Mouse (Mus musculus) liver, embryonic 11.5 days (tissue): Measurements from ENCODE around the gene Cited4. TPM values are rescaled to one million over a fixed set of nuclear protein-coding genes. Genes with fewer than 3 reads are reported as not detected.
A peak's percentile ranks its signal among the peaks of the same experiment; 100 is the strongest.

ENCODE experiments used
- ATAC-seq: fragments of 200-750 bp; cut with Nextera tagmentation; replicated peaks from 2 replicates; pipeline ENCODE4 v1.8.0; 2017; ENCODE audit warnings: moderate number of reproducible peaks, mild to moderate bottlenecking, moderate TSS enrichment, moderate library complexity; ENCODE audit not compliant: low FRiP score
- DNase-seq: peaks from one replicate; pipeline ENCODE4 v3.0.0-alpha.2; 2017; ENCODE audit warnings: low spot score
- H3K27ac ChIP-seq: fragments of 300-500 bp; sonication (generic); 2 replicates; pipeline ENCODE4 v1.5.1; 2014; ENCODE audit warnings: mild to moderate bottlenecking, low read depth, low read length, control low read depth
- H3K27me3 ChIP-seq: fragments of 300-500 bp; sonication (generic); replicated peaks from 2 replicates; pipeline ENCODE4 v1.6.1; 2014; ENCODE audit warnings: low read length, mixed read lengths; ENCODE audit not compliant: control insufficient read depth, insufficient read depth
- H3K36me3 ChIP-seq: fragments of 300-500 bp; sonication (generic); 2 replicates; pipeline ENCODE4 v1.6.1; 2014; ENCODE audit warnings: mild to moderate bottlenecking, low read length, moderate library complexity, mixed read lengths; ENCODE audit not compliant: control insufficient read depth, insufficient read depth
- H3K4me1 ChIP-seq: fragments of 300-500 bp; sonication (generic); replicated peaks from 2 replicates; pipeline ENCODE4 v1.6.1; 2014; ENCODE audit warnings: low read length, mixed read lengths; ENCODE audit not compliant: control insufficient read depth, insufficient read depth
- H3K4me2 ChIP-seq: fragments of 300-500 bp; sonication (generic); 2 replicates; pipeline ENCODE4 v1.6.1; 2014; ENCODE audit warnings: mild to moderate bottlenecking, control low read depth, moderate library complexity
- H3K4me3 ChIP-seq: fragments of 300-500 bp; sonication (generic); 2 replicates; pipeline ENCODE4 v1.5.1; 2014; ENCODE audit warnings: low read depth, low read length, control low read depth
- H3K9ac ChIP-seq: fragments of 300-500 bp; sonication (generic); 2 replicates; pipeline ENCODE4 v1.6.1; 2014; ENCODE audit warnings: low read depth, low read length, control low read depth
- H3K9me3 ChIP-seq: fragments of 300-500 bp; sonication (generic); 2 replicates; pipeline ENCODE4 v1.6.1; 2016; ENCODE audit warnings: low read length, inconsistent platforms, mixed read lengths; ENCODE audit not compliant: control insufficient read depth
- WGBS: fragments of 180-500 bp; shearing (Covaris S2); extraction: QIAGEN DNeasy Blood & Tissue Kit; methylation state at CpG from one replicate; pipeline ENCODE4 v1.1.7; 2014; 5-methylcytosine and 5-hydroxymethylcytosine counted together
- polyA plus RNA-seq: library from polyadenylated mRNA; unstranded; fragments of >200 nt; fragmentation: Nextera tagmentation; extraction: Ambion mirVana; gene quantifications from 2 replicates; pipeline ENCODE4 v1.2.1, GENCODE M21; 2014

Cited4 gene
- polyA plus RNA-seq, 1 experiment from 2014 or later = 232 TPM

DNA sequence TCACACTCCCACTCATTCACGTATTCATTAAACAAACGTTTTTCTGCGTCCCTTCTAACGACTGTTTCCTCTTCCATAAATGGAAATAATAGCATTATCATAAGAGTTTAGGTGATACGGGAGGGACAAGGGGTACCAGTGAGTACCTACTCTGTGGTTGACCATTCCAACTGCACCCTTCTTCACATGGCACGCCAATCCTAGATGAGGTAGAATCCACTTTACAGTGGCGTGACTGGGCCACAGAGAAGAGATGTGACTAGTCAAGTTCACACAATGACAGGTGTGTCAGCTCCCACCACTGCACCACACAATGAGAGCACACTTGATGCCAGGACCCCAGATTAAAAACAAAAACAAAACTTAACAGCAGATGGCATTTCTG is 16.2 kb upstream of the Cited4 start:
- peak overlapping the region; percentile 60 for H3K4me3 ChIP-seq
- H3K27ac ChIP-seq = no peak overlapping the region
- WGBS = 28% methylated on average over 7 of the region's 7 CpGs
- peak overlapping the region; percentile 98 for H3K4me2 ChIP-seq
- ATAC-seq = peak; percentile 24; the same call in 1 of the 2 replicates
- H3K27me3 ChIP-seq = peaks cover 45% of the 10 kb centered on the region
- H3K36me3 ChIP-seq = no peaks in the 10 kb centered on the region
- no peak for DNase-seq
- H3K9me3 ChIP-seq = no peaks in the 10 kb centered on the region
- no peak overlapping the region for H3K9ac ChIP-seq
- H3K4me1 ChIP-seq = peaks cover 13% of the 10 kb centered on the region; the same call in 1 of the 2 replicates

DNA sequence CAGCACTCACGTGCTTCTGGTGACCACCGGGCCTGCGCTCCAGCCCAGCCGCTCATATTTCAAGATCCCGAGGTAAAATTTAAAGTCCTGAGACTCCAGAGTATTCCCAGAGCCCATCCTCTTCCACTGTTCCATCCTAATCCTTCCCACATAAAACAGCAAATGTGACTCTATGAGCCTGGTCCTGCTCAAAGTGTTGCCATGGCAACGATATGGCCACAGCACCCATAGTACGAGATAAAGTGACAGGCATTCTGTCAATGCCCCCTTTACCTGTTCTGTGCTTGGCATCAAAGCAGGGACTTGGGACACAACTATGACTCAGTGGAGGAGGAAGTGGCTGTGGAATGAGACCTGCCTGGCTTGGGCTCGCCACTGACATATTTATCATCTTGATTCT is 10.5 kb upstream of the Cited4 start:
- DNase-seq (no peak), ATAC-seq (no peak)
- Histone ChIP-seq H3K4me1 (no peaks in the 10 kb centered on the region), H3K27me3 (peaks cover 9% of the 10 kb centered on the region; the same call in 1 of the 2 replicates), H3K36me3 (no peaks in the 10 kb centered on the region), H3K9ac (no peak overlapping the region), H3K9me3 (no peaks in the 10 kb centered on the region), H3K4me3 (no peak overlapping the region), H3K4me2 (no peak overlapping the region), H3K27ac (no peak overlapping the region)
- 79% methylated on average over 8 of the region's 8 CpGs for WGBS

DNA sequence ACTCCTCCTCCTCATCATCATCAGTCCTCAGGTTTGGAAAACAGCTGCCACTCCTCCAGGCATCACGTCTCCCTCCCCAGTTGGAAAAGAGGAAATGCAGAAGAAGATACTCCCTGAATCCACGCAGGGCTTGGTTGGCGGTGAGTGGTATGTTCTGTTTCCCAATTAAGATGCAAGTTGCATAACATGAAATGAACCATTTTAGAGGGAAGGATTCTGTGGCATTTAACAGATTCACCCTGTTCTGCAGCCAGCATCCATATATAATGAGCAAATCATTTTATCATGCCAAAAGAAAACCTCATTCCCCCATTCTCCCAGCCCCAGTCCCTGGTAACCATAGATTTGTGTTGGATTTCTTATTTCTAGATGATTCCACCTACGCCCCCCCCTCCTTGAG is 5.9 kb upstream of the Cited4 start:
- no peak overlapping the region for H3K4me2 ChIP-seq
- no peaks in the 10 kb centered on the region for H3K9me3 ChIP-seq
- no peaks in the 10 kb centered on the region for H3K36me3 ChIP-seq
- H3K4me3 ChIP-seq = no peak overlapping the region
- 68% methylated on average over 4 of the region's 4 CpGs for WGBS
- ATAC-seq (no peak), DNase-seq (no peak)
- no peak overlapping the region for H3K9ac ChIP-seq
- no peak overlapping the region for H3K27ac ChIP-seq
- no peaks in the 10 kb centered on the region; the same call in 1 of the 2 replicates for H3K27me3 ChIP-seq
- H3K4me1 ChIP-seq = peaks cover 5% of the 10 kb centered on the region

DNA sequence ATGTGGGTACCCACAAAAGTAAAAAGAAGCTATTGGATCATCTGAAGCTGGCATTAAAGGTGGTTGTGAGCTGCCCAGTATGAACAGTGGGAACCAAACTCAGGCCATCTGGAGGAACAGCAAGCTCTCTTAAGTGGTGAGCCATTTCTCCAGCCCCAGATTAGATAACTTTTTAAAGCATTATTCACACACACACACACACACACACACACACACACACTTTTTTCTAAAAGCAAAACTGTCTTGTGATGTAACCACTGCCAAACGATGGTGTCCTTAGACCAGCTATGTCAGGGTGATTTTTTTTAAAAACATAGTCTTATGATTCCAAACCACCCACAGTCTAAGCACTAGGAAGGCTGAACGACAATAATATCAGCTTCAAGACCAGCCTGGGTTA is 1.8 kb upstream of the Cited4 start:
- Histone ChIP-seq H3K4me3 (no peak overlapping the region), H3K4me2 (peak overlapping the region; percentile 87)

DNA sequence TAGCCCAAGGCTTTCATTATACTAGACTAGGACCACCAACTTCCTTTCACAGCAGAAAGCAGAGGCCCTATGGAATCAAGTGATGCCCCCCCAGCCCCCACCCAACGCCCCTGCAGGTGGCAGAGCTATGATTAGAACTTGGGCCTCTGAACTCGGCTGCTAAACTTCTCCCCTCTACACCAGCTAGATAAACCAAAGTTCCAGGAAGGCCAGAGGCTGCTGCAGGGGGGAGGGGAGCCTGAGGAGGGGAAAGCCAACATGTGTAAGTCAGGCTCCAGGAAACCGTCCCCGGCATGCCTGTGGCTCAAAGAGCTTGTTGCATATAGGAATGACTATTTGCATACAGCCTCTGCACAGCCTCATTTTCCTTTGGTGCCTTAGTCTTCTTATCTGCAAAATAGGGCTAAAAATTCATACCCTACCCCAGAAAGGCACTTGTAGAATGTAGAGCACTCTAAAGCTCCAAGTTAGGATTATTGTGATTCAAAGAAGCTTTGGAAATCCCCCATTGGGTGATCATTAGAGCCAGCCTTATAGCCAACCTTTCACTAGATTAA is 1.1 kb upstream of the Cited4 start:
- ATAC-seq (peak; percentile 83), DNase-seq (peak; percentile 78)
- peak overlapping the region; percentile 96 for H3K9ac ChIP-seq
- no peaks in the 10 kb centered on the region for H3K36me3 ChIP-seq
- H3K27me3 ChIP-seq = peaks cover 7% of the 10 kb centered on the region
- H3K27ac ChIP-seq = peak overlapping the region; percentile 91
- WGBS = 10% methylated on average over 4 of the region's 4 CpGs
- H3K9me3 ChIP-seq = no peaks in the 10 kb centered on the region
- peak overlapping the region; percentile 98; the same call in 1 of the 2 replicates for H3K4me3 ChIP-seq
- peak overlapping the region; percentile 87 for H3K4me2 ChIP-seq
- H3K4me1 ChIP-seq = peaks cover 25% of the 10 kb centered on the region

More for the DNA sequence above, 1.8 kb upstream of the Cited4 start:
- H3K27ac ChIP-seq = peak overlapping the region; percentile 91
- WGBS = 43% methylated on average over 2 of the region's 2 CpGs
- peaks cover 7% of the 10 kb centered on the region for H3K27me3 ChIP-seq
- peaks cover 23% of the 10 kb centered on the region for H3K4me1 ChIP-seq
- peak overlapping the region; percentile 44 for H3K9ac ChIP-seq
- no peaks in the 10 kb centered on the region for H3K36me3 ChIP-seq
- DNase-seq (no peak), ATAC-seq (no peak)
- no peaks in the 10 kb centered on the region for H3K9me3 ChIP-seq

DNA sequence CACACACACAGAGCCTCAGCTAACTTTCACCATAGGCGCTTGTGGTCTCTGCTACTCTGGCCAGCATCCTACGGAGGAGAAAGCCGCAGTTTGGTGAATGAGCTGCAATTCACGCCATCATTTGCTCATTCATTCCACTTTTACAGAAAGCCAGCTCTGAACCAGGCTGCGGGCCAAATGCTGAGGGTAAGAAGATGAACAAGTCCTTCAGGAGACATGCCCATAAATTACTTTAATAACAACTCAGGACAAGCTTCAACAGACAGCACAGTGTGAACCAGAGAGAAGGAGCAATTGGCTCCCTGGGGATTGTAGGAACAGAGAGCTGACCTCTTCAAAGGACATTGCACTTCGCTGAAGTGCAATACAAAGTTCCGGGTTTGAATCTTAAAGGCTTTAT is 590 bp upstream of the Cited4 start:
- H3K4me3 ChIP-seq = peak overlapping the region; percentile 98
- H3K4me2 ChIP-seq = peak overlapping the region; percentile 87
- WGBS = 64% methylated on average over 7 of the region's 7 CpGs
- no peak for ATAC-seq
- H3K27ac ChIP-seq = peak overlapping the region; percentile 91
- peak overlapping the region; percentile 96 for H3K9ac ChIP-seq
- peaks cover 28% of the 10 kb centered on the region for H3K4me1 ChIP-seq
- H3K9me3 ChIP-seq = no peaks in the 10 kb centered on the region
- no peak for DNase-seq
- H3K27me3 ChIP-seq = peaks cover 7% of the 10 kb centered on the region
- H3K36me3 ChIP-seq = no peaks in the 10 kb centered on the region

DNA sequence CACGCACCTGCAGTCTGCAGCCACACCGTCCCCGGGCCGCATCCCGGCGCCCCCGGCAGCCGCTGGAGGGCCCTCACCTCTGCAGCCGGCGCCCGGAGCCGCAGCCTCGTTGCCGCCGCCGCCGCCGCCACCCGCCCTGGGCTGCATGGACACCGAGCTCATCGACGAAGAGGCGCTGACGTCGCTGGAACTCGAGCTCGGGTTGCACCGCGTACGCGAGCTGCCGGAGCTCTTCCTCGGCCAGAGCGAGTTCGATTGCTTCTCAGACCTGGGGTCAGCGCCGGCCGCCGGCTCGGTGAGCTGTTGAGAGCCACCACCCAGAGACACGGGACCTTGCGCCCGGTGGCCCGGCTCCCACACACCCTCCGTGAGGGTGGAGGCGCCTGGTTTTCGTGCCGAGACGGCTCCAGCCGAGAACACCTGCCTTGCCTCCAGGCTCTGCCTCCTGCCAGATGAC is 701 bp downstream of the Cited4 start:
- no peaks in the 10 kb centered on the region for H3K9me3 ChIP-seq
- H3K4me2 ChIP-seq = peak overlapping the region; percentile 87
- WGBS = under 1% methylated on average over 50 of the region's 50 CpGs
- peaks cover 7% of the 10 kb centered on the region for H3K27me3 ChIP-seq
- H3K4me3 ChIP-seq = peak overlapping the region; percentile 98
- H3K27ac ChIP-seq = peak overlapping the region; percentile 96
- peaks cover 30% of the 10 kb centered on the region for H3K4me1 ChIP-seq
- peak; percentile 10 for ATAC-seq
- peak overlapping the region; percentile 96 for H3K9ac ChIP-seq
- no peaks in the 10 kb centered on the region for H3K36me3 ChIP-seq
- DNase-seq = peak; percentile 63

DNA sequence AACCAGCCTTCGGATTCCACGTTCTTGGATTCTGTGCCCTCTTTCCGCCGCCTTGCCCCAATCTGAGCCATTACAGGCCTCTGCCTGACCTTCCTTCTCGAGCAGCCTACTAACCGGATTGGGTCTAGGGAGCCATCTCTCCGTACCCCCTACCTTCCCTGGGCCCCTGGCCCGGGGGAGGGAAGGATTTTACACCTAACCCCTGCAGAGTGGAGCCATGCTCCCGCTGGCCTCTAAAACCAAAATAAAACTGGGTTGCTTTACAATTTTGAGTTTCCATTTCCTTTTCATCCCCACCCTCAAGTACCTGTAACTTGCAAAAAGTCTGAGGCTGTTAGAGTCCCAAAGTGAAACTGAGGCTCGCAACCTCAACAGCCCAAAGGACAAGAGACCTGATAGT is 1.2 kb downstream of the Cited4 start:
- Histone ChIP-seq H3K9ac (peak overlapping the region; percentile 96), H3K27me3 (peaks cover 7% of the 10 kb centered on the region), H3K4me3 (peak overlapping the region; percentile 98), H3K4me2 (peak overlapping the region; percentile 87), H3K27ac (peak overlapping the region; percentile 96), H3K9me3 (no peaks in the 10 kb centered on the region), H3K4me1 (peaks cover 34% of the 10 kb centered on the region), H3K36me3 (no peaks in the 10 kb centered on the region)
- 10% methylated on average over 10 of the region's 10 CpGs for WGBS
- no peak for ATAC-seq
- no peak for DNase-seq

DNA sequence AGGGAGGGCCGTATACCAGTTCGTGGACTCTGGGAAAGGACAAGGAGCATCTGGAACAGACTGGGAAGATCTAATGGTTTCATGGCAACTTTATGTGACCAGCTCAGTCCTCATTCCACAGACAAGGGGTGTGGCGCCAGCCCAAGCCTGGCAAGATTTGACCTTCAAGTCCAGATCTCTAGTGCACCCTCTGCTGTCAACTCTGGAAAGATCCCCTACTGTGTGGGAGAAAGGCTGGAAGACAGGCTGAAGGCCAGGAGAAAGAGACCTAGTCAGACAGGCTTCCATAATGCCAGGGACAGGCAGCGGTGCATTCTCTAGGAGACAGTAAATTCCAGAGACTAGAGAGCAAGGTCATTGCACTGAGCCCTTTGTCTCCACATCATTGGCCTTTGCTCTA is 2.2 kb downstream of the Cited4 start:
- 84% methylated on average over 4 of the region's 4 CpGs for WGBS
- Histone ChIP-seq H3K36me3 (no peaks in the 10 kb centered on the region), H3K9ac (peak overlapping the region; percentile 96), H3K9me3 (no peaks in the 10 kb centered on the region), H3K27me3 (peaks cover 7% of the 10 kb centered on the region), H3K4me2 (peak overlapping the region; percentile 87), H3K4me3 (peak overlapping the region; percentile 98), H3K27ac (peak overlapping the region; percentile 96), H3K4me1 (peaks cover 35% of the 10 kb centered on the region)
- DNase-seq (no peak), ATAC-seq (no peak)
